Mouse (Mus musculus) kidney, postnatal 4 days (tissue): Measurements from ENCODE around the gene Eloa.

Experiments
- DNase-seq, 2 experiments: peaks; one replicate each; pipeline ENCODE4 v3.0.0; 2021; ENCODE audit warnings: mixed read lengths in 2 of 2

The Eloa gene

DNA sequence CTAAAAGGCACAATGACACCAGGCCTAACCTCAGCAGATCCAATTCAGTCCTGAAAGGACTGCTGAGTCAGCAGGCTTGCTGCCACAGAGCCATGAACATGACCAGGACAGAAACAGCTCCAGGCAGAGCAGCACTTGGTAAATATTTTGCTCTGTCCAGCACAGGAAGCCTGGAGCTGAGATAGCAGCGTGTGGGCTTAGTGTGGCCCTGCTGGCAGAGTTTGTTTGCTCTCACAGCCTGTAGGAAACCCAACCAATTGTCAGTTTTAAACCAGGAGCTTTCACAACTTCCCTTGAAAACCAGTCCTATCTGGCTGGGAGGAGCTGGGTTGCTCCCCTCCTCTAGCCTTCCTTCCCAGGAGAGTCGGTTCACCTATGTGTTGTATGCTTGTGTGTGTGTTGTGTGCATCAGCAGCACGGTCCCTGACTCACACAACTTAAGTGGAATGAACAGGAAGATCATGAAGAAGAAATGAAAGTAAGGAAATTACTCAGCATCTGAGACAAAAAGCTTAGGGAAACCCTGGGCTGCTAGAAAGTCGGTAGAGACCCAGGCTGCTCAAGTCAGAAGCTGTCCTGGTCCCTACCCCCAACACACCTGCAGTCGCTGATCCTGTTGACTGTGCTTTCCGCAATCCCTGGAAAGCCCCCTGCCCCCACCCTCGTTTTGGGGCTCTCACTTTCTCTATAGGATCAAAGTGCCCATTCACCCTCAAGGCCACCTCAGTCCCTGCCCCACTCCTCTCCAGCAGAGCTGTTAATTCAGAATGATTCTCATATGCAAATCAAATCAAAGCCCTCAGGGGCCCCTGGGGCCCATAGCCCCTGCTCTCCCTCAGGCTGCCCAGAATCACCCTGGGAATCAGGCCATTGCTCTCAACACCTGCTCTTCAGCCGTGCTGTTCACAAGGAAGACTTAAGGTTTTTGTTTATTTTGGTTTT lies 9.7 kb upstream of the Eloa start:
- DNase-seq, result peak; percentile 32 to 40

DNA sequence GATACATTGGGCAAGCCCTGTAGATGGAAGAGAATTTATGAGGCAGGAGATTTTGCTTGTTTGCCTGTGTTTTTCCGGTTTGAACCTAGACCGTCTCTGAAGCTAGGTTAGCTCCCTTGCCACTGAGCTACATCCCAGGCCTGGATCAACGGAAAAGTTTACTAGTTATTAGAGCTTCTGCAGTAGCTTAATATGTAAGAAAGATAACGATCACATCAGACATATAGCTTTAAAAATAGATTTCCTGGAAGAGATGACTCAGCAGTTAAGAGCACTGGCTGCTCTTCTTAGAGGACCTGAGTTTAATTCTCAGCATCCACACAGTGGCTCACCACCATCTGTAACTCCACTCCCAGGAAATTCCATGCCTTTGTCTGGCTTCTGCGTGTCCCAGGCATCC lies 7.1 kb upstream of the Eloa start:
- no peak for DNase-seq

DNA sequence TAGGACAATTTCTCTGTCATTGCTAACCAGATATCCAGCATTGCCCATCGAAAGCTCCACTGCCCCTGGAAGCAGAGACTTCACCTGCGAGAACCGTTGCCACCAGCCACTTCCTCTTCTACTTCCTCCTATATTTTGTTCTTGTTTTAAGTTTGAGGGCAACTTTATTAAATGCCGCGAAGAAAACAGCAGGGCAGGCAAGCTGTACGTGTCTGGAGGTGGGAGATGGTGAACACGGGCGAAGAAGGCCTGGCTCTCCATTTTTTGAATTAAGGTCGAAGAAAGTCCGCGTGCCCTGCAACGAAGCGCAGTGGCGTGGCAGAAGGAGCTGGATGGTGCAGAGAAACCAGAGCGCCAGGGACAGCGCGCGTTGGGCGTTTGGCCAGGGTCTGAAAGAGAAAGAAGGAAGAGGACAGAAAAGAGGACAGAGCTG lies 6.6 kb upstream of the Eloa start:
- no peak for DNase-seq

DNA sequence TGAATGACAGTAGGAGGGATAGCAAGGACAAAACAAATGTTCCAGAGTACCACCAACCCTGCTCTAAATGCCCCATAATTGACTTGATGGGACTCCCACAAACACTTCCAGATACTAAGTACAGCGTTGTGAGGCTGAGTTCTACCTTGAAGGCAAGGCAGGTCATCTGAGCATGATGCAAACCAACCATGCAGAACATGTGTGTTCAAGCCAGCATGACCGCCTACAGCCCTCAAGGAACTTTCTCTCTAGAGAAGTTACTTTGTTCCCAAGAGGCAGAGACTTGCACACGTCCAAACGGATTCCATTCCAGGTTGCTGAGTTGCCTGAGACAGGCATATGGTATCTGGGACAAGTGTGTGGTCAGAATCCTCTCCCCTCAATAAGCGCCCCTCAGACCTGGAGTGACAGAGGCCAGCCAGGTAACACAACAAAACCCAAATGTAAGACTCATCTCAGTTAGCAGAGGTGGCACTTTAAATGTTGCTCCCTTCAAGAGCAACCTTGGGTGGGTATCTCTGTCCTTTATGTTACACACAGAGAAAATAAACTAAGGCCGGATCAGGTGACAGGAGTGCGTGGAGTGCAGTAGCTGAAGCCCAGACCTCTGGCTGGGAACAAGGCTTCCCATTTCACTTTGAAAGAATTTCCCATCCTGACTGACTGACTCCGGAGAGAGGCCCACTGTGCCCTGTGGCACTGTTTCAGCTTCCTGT lies 6.0 kb upstream of the Eloa start:
- no peak for DNase-seq

DNA sequence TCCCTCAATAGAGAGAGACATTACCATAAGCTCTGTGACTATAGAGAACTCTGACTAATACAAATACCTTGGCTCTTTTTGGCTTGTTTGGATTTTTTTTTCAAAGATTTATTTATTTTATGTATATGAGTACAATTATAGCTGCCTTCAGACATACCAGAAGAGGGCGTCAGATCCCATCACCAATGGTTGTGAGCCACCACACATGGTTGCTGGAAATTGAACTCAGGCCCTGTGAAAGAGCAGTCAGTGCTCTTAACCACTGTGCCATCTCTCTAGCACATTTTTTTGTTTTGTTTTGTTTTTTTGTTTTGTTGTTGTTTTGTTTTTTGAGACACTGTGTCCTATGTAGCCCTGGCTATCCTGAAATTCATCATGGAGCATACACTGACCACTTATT lies 3.8 kb upstream of the Eloa start:
- no peak for DNase-seq

DNA sequence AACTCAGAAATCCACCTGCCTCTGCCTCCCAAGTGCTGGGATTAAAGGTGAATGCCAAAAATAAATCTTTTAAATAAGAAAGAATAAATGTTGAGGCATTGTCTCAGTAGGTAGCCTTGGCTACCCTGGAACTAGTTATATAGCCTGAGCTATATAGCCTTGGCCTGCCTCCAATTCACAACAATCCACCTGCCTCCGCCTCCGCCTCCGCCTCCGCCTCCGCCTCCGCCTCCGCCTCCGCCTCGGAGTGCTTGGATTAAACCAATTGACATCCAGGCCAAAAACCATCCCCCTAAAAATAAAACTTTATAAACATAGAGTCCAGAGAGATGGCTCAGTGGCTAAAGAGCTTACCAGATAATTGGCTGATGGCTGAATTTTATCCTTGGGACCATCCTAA lies 1.4 kb upstream of the Eloa start:
- peak; percentile 32 to 52 for DNase-seq

DNA sequence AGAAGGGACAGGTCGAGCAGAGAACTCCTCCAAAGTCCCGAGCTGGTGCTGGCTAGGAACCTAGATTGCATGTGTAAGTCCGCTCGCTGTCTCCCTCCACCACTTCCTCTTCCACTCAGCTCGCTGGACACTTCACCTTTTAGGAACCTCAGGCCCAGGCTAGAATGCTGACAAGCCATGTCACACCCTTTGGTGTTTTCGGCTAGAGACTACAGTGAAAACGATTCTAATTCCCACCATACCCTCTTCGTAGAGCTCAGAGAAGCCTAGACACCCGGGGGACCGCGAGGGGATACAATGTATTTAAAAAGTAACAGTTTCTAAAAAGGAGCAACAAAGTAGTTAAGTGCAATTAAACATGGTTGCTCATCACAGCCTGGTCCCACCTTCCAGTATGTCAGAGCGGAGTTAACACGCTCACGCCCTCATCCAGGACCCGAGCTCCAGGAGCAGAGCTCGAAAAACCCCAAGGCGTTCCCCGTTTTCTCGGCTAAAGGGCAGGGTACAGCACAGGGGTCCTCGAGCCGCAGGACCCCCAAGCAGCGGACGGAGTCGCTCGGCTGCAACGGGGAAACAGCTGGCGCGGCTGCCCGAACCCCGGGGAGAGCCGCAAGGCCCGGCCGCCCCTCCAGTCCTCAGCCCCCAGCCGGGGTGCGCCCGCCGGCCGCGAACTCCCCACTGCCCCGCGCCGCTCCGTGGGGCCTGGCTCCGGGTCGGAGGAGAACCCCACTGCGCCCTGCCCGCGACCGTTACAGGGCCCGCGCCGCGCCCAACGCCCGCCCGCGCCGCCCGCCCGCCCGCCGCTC lies 617 bp downstream of the Eloa start:
- DNase-seq, result peak; percentile 28 to 50

DNA sequence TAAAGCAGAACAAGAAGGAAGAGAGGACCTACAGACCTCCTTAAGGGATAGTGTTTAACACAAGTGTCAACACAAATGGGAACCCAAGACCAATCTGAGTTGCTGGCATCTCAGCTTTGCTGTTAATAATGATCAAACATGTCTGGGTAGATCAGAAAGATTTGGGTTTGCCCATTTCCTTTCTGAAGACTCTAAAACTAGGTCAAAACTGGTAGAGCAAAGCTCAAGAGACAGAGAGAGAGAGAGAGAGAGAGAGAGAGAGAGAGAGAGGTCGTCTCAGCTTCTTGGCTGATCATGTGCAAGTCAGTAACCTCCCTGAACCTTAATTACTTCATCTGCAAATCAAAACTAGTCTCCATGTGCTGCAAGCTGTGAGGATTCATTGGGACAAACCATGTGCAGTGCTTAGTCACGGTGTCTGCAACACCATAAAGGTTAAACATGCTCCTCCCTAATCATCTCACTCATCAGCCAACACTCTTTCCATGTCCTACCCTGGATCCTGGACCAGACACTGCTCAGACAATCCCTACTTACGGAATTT lies 5.4 kb downstream of the Eloa start:
- no peak for DNase-seq

DNA sequence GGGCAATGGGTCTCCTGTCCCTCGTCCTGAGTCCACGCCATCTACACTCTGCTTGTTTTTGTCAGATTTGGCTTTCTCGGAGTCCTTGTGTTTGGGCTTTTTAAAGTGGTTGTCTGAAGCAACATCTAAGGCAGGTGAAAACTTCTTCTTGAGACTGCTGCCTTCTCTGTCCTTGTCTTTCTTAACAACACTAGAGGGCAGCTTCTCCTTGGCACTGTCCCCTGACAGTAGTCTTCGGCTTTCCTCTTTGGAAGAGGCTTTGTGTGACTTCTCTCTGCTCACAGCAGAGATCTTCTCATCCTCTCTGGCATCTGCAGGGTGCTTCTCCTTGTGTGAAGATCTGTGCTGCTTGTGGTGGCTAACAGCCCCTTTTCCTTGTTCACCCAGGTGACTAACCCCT lies 11.0 kb downstream of the Eloa start:
- DNase-seq, result no peak

DNA sequence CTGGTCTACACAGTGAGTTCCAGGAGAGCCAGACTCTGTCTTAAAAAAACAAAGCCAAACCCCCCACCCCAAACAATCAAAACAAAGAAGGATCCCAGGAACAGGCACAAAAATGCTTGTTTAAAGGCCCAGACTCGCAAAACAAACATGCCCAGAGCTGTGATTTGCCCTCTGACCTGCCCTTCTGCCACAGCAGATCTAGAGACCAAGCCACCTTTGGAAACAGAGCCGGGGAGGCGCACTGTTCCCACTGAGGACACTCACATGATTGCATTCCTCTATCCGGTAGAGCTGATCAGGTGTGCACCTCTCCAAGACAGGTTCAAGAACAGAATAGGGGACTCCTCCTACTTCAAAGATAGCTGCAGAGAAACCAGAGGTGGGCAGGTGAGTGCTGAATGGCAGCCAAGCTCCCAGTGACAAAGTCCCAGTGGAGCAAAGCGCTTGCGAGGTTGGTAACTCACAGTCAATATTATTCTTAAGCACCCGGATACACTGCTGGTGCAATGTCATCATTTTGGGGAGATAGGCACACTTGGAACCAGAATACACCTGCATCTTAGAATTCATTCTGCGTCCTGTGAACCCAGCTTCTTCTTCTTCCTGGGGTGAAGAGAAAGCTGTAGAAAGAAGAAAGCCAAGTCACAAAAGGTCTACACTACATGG lies 12.6 kb downstream of the Eloa start:
- DNase-seq, result no peak

DNA sequence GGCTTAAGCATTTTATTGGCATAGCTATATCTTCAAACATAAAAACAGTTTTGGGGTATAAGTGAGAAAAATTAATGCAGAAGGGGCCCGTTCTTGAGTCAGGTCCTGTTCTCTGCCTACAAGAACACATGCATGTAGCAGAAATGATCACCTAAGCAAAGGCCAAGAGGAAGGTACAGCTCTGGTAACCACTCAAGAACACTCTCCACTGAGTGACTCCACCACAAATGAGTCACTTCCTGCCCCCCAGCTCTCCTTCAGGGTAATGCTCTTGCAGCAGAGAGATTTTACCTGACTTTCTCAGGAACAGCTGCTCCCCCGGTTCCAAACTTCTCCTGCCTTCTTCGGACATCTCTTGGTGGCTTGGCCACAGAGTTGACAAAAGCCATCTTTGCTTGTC lies 14.7 kb downstream of the Eloa start:
- DNase-seq, result no peak

DNA sequence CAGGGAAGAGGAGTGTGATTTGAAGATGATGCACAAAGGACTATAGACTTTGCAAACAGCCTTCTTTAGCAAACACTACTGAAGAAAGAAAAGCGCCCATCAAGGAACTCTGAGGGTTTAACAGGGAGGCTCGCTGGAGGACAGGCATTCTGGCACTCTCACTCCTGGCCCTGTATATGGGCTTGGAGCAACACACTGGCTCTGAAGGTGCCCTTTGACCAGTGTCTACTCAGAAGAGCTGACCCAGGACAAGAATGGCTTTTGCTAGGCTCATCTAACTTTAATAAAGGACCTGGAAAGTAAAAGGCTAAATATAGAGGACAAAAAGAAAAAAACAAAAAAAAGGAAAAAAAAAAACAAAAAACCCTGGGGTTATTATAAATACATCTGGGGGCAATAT lies 16.6 kb downstream of the Eloa start:
- DNase-seq, result no peak

DNA sequence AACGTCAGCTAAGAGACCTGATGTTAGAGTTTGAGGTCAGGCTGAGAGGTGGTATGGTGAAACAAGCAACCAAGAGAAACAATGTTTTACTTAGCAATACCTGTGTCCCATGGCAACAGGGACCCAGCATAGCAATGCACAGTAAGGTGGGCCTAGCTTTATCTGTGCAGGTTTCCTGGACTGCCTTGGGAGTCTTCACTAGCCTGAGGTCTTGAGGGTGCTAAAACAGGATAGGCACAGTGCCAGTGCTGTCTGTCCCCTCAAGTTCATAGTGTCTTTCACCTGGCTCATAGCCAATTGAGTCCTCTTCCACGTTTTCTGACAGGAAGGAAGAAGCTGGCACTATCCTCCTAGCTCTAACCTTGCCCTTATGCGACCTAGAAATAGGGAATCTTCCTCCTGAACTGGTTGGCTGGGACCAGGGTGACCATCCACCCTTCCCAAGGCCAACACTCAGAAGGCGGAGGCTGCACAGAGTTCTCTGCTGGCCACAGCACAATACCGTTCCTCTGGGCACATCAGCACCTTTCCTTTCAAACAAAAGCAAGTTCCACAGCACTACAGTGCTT lies 17.4 kb downstream of the Eloa start:
- no peak for DNase-seq

DNA sequence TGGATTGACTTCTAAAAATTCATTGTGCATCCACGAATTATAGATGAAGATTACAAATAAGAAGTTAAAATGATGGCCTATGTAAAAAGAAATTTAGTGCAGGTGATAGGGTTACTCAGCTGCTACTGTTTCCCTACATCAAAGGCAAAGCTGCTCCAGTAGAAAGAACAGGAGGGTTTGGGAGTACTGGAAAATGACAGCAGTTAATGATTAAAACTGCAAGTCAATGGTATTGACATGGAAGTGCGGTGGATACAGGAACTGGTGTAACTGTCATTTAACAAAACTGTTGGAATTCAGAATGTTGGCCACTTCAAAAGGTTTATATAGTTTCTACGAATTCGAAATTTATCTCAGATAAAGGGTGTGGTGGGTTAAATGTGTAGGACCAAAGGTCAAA lies 26.4 kb downstream of the Eloa start:
- no peak for DNase-seq

DNA sequence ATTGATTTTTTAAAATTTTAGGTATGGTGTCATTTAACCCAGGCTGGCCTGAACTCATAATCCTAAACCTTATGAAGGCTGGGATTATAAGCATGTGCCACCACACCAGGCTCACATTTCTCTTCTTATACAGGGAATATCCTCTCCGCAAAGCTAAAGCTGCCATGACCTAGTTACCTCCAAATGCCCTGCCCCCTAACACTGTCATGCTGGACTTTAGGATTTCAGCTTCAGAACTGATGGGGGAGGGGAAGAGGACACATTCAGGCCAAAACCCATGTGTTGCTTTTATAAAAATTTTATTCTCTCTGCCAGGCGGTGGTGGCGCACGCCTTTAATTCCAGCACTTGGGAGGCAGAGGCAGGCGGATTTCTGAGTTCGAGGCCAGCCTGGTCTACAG lies 27.6 kb downstream of the Eloa start:
- DNase-seq, result no peak

DNA sequence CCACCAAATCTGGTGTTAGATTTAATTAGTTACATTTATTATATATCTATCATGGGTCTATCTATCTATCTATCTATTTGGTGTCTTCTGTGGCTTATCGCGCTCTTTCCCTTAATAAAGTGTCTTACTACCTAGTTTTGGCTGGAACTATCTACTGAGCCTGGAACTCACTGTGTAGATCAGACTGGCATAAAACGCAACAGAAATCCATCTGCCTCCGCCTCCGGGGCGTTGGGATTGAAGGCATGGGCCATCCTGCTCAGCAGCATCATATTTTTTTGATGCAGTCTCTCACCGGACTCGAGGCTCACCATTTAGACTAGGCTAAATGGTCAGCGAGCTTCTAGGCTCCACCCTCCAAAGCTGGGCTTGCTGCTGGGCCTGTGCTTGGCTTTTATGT lies 33.8 kb downstream of the Eloa start:
- peak in 1 of 2 experiments; percentile 21 for DNase-seq

DNA sequence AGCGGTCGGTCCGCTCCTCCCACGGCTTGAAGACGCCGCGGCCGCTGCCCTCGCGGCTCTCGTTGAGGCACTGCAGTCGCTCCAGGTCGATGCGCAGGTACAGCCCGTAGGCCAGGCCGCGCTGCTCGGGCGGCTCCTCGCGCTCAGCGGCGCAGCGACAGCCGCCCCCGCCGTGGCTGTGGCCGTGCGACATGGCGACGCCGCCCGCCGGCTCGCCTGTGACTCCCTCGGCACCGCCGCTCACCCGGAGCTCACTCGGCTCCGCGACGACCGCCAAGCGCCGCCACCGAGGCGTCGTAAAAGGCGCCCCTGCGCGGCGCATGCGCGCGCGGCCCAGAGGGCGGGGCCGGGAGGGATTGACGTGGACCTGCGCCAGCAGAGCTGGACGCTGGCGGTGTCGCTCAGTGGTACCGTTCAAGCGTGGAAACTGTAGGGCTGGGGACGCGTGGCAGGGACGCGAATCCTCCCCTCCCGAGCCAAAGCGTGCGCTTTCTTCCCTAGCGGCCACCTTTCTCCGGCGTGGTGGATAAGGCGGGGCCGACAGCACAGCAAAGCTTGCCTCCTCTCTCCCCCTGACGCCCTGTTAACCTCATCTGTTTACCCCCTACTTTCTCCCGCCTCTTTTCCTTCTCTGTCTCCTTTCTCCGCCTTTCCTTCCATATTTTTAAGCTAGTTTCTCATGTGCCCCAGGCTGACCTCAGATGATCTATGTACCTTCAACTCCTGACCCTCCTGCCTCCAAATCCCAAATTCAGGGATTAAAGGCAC lies 34.4 kb downstream of the Eloa start, which contains the start of gene Pithd1:
Gene Pithd1 (minus strand): TSS at position 322 of the 768 bp plus-strand sequence.
- peak; percentile 93 to 96 for DNase-seq

DNA sequence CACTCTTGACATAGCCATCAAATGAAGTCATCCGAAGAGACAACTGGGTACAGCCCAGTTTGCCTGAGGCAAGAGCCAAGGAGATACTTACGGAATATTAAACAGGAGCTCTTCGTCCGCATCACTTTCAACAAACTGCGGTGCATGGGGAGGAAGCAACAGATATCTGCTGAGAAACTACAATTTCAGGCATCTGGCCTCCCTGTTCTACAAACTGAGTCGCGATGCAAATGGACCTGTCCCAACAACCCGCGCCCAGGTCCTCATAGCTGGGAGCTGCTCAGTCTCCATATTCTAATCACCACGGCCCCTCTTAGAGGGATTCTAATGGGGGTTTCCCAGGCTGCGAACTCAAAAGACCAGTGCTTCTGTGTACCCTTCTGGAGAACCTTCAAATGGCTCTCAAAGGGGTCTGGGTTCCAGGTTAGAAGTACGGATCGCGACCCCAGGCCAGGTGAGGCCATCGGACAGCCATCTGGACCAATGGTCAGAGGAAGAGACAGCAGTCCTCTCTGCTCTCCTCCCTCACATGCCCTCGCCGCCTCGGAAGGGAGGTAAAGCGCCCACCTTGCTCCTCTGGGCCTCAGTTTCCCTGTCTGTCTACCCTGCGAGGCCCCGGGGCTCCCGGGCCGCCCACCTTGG lies 35.1 kb downstream of the Eloa start:
- DNase-seq, result peak; percentile 22 to 37

DNA sequence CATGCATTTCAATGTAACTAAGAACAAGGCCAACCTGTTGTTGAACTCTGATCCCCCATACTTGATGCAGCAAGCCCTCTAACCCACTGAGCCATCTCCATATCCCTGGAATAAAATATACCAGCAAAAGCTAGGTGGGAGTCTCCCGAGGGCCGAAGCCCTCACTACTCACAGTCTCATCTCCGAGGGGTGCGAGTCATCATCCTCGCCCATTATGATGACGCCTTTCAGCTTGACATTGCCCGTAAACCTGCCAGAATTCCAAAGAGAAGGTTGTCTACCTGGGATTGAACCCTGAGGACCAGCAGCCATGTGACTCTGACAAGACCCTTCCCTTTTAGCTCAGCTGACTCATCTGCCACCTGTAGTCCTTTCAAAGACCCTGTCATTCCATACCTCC lies 35.8 kb downstream of the Eloa start:
- DNase-seq, result no peak

DNA sequence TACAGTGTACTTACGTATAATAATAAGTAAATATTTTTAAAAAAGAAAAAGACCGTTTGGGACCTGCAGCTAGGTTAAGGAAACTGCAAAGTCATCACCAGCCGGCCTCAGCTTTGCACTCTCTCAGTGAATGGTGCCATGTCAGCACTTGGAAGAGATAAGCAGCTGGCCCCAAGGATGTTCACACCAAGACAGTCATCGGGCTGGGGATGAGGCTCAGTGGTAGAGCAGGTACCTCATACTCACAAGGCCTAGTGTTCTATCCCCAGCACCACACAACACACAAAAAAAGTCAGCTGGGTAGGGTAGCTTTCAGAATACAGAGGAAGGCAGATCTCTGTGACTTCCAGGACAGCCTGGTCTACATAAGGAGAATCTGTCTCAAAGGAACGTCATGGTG lies 36.4 kb downstream of the Eloa start:
- DNase-seq, result no peak

DNA sequence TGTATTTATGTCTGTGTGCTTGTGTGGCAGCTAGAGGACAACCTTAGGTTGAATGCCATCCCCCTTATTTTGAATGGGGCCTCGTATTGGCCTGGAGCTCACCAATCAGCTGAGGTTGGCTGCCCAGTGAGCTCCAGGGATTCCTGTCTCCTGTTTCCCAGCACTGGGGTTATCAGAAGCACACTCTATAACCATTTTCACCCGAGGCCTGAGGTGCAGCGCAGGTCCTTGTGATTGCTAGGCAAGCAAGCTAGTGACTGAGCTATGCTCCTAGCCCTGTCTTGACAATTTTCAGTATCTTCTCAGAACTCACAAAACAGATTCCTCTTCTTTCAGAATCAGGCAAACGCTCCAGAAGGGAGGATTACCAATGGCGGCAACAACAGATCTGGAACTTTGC lies 37.0 kb downstream of the Eloa start:
- DNase-seq, result no peak
